Mouse (Mus musculus) MEL (cell line): Measurements from ENCODE around the gene Krt7. TPM values are rescaled to one million over a fixed set of nuclear protein-coding genes. Genes with fewer than 3 reads are reported as not detected.

Experiments
- DNase-seq: peaks from one replicate; pipeline ENCODE4 v3.0.0; 2011; ENCODE audit warnings: low read depth, low spot score
- H3K27ac ChIP-seq: 2 replicates; pipeline ENCODE4 v1.5.1; 2012; ENCODE audit warnings: low read depth, mild to moderate bottlenecking, control low read depth, low read length, moderate library complexity; ENCODE audit not compliant: control insufficient read depth
- H3K27me3 ChIP-seq, 2 experiments: fragments of 150-350 bp in 1 of 2; sonication (generic) in 1 of 2; 2 replicates each; pipeline ENCODE4 v1.6.1; 2012; ENCODE audit warnings: low read length in 2 of 2, mild to moderate bottlenecking in 2 of 2, improper control_type of control experiment in 1 of 2, moderate library complexity in 1 of 2; ENCODE audit not compliant: insufficient read depth in 2 of 2, control insufficient read depth in 1 of 2
- H3K36me3 ChIP-seq, 2 experiments: 2 replicates each; pipeline ENCODE4 v1.6.1; 2012 to 2014; ENCODE audit warnings: low read length in 2 of 2, improper control_type of control experiment in 1 of 2, inconsistent platforms in 1 of 2, mild to moderate bottlenecking in 1 of 2; ENCODE audit not compliant: insufficient read depth in 2 of 2, control insufficient read depth in 1 of 2
- H3K4me1 ChIP-seq, 2 experiments: fragments of 150-350 bp in 1 of 2; sonication (generic) in 1 of 2; 2 replicates each; pipeline ENCODE4 v1.6.1; 2012; ENCODE audit warnings: low read length in 2 of 2, improper control_type of control experiment in 1 of 2, mild to moderate bottlenecking in 1 of 2; ENCODE audit not compliant: insufficient read depth in 2 of 2, control insufficient read depth in 1 of 2
- H3K4me3 ChIP-seq, 2 experiments: fragments of 150-350 bp in 1 of 2; sonication (generic) in 1 of 2; 2 replicates each; pipeline ENCODE4 v1.5.1; 2012; ENCODE audit warnings: low read depth in 2 of 2, low read length in 2 of 2, mild to moderate bottlenecking in 2 of 2, moderate library complexity in 2 of 2, control low read depth in 1 of 2, improper control_type of control experiment in 1 of 2; ENCODE audit not compliant: control insufficient read depth in 1 of 2, insufficient read depth in 1 of 2
- H3K79me2 ChIP-seq: 2 replicates; pipeline ENCODE4 v1.6.1; 2012; ENCODE audit warnings: mild to moderate bottlenecking, low read length, moderate library complexity; ENCODE audit not compliant: control insufficient read depth, poor library complexity, insufficient read depth
- H3K9ac ChIP-seq: 2 replicates; pipeline ENCODE4 v1.6.1; 2012; ENCODE audit warnings: low read depth, mild to moderate bottlenecking, control low read depth, low read length, moderate library complexity; ENCODE audit not compliant: control insufficient read depth, poor library complexity, severe bottlenecking
- H3K9me3 ChIP-seq: fragments of 150-350 bp; sonication (generic); replicated peaks from 2 replicates; pipeline ENCODE4 v1.6.1; 2012; ENCODE audit warnings: mild to moderate bottlenecking, low read length, improper control_type of control experiment, moderate library complexity; ENCODE audit not compliant: insufficient read depth
- BHLHE40 ChIP-seq: IDR thresholded peaks from 2 replicates; pipeline ENCODE4 v1.6.1; 2012; ENCODE audit warnings: low read depth, mild to moderate bottlenecking, inconsistent platforms, low read length, improper control_type of control experiment, borderline replicate concordance
- CHD1 ChIP-seq: IDR thresholded peaks from 2 replicates; pipeline ENCODE4 v1.6.1; 2012; ENCODE audit warnings: low read depth, mild to moderate bottlenecking, inconsistent platforms, low read length, improper control_type of control experiment
- CTCF ChIP-seq, 3 experiments: IDR thresholded peaks in 2 of 3; conservative IDR thresholded peaks in 1 of 3; 2 replicates each; pipeline ENCODE4 v1.5.1; 2011 to 2012; ENCODE audit warnings: low read length in 3 of 3, low read depth in 2 of 3, mild to moderate bottlenecking in 2 of 3, improper control_type of control experiment in 1 of 3, inconsistent platforms in 1 of 3, mixed read lengths in 1 of 3, moderate library complexity in 1 of 3; ENCODE audit not compliant: control insufficient read depth in 1 of 3, insufficient read depth in 1 of 3, poor library complexity in 1 of 3, severe bottlenecking in 1 of 3
- E2F4 ChIP-seq: IDR thresholded peaks from 2 replicates; pipeline ENCODE4 v1.6.1; 2011; ENCODE audit warnings: low read depth, low read length, improper control_type of control experiment, borderline replicate concordance
- ELF1 ChIP-seq: IDR thresholded peaks from 2 replicates; pipeline ENCODE4 v1.6.1; 2014; ENCODE audit warnings: low read depth, mild to moderate bottlenecking, inconsistent platforms, low read length, improper control_type of control experiment, moderate library complexity
- EP300 ChIP-seq, 2 experiments: IDR thresholded peaks; 2 replicates each; pipeline ENCODE4 v1.6.1; 2011; ENCODE audit warnings: improper control_type of control experiment in 2 of 2, low read length in 2 of 2, low read depth in 1 of 2, mild to moderate bottlenecking in 1 of 2
- ETS1 ChIP-seq: IDR thresholded peaks from 2 replicates; pipeline ENCODE4 v1.6.1; 2012; ENCODE audit warnings: low read depth, mild to moderate bottlenecking, inconsistent platforms, low read length, improper control_type of control experiment, moderate library complexity
- GABPA ChIP-seq: IDR thresholded peaks from 2 replicates; pipeline ENCODE4 v1.6.1; 2012; ENCODE audit warnings: low read depth, mild to moderate bottlenecking, inconsistent platforms, low read length, improper control_type of control experiment, moderate library complexity
- GATA1 ChIP-seq: IDR thresholded peaks from 2 replicates; pipeline ENCODE4 v1.6.1; 2011; ENCODE audit warnings: low read depth, low read length, improper control_type of control experiment
- HCFC1 ChIP-seq: IDR thresholded peaks from 2 replicates; pipeline ENCODE4 v1.6.1; 2012; ENCODE audit warnings: low read depth, mild to moderate bottlenecking, inconsistent platforms, low read length, improper control_type of control experiment, moderate library complexity
- JUND ChIP-seq: IDR thresholded peaks from 2 replicates; pipeline ENCODE4 v1.6.1; 2011; ENCODE audit warnings: low read depth, mild to moderate bottlenecking, improper control_type of control experiment, low read length
- MAFK ChIP-seq: IDR thresholded peaks from 2 replicates; pipeline ENCODE4 v1.6.1; 2011; ENCODE audit warnings: low read depth, mild to moderate bottlenecking, low read length, improper control_type of control experiment, borderline replicate concordance
- MAZ ChIP-seq: IDR thresholded peaks from 2 replicates; pipeline ENCODE4 v1.6.1; 2012; ENCODE audit warnings: low read depth, mild to moderate bottlenecking, inconsistent platforms, low read length, improper control_type of control experiment
- MEF2A ChIP-seq: IDR thresholded peaks from 2 replicates; pipeline ENCODE4 v1.6.1; 2014; ENCODE audit warnings: low read depth, mild to moderate bottlenecking, inconsistent platforms, low read length, improper control_type of control experiment; ENCODE audit not compliant: poor library complexity, insufficient replicate concordance, severe bottlenecking; ENCODE audit errors: extremely low read depth
- MXI1 ChIP-seq: IDR thresholded peaks from 2 replicates; pipeline ENCODE4 v1.6.1; 2011; ENCODE audit warnings: mild to moderate bottlenecking, low read depth, low read length, improper control_type of control experiment
- POLR2A ChIP-seq, 2 experiments: IDR thresholded peaks; 2 replicates each; pipeline ENCODE4 v1.6.1; 2011 to 2012; ENCODE audit warnings: low read length in 2 of 2, mild to moderate bottlenecking in 2 of 2, control low read depth in 1 of 2, improper control_type of control experiment in 1 of 2, low read depth in 1 of 2, moderate library complexity in 1 of 2; ENCODE audit not compliant: control insufficient read depth in 1 of 2, insufficient read depth in 1 of 2, poor library complexity in 1 of 2
- POLR2AphosphoS2 ChIP-seq: IDR thresholded peaks from 2 replicates; pipeline ENCODE4 v1.6.1; 2011; ENCODE audit warnings: low read length, improper control_type of control experiment
- POLR2AphosphoS5 ChIP-seq: IDR thresholded peaks from 2 replicates; pipeline ENCODE4 v1.6.1; 2012; ENCODE audit warnings: low read depth, borderline replicate concordance, mild to moderate bottlenecking, inconsistent platforms, low read length, moderate library complexity, mixed read lengths
- RAD21 ChIP-seq: IDR thresholded peaks from 2 replicates; pipeline ENCODE4 v1.6.1; 2011; ENCODE audit warnings: mild to moderate bottlenecking, low read depth, low read length, improper control_type of control experiment
- TAL1 ChIP-seq: IDR thresholded peaks from 2 replicates; pipeline ENCODE4 v1.6.1; 2012; ENCODE audit warnings: mild to moderate bottlenecking, inconsistent platforms, low read length, moderate library complexity, mixed read lengths
- UBTF ChIP-seq: IDR thresholded peaks from 2 replicates; pipeline ENCODE4 v1.6.1; 2012; ENCODE audit warnings: low read depth, mild to moderate bottlenecking, inconsistent platforms, low read length, improper control_type of control experiment, moderate library complexity, borderline replicate concordance; ENCODE audit not compliant: insufficient read depth
- ZC3H11A ChIP-seq: IDR thresholded peaks from 2 replicates; pipeline ENCODE4 v1.6.1; 2012; ENCODE audit warnings: low read depth, mild to moderate bottlenecking, inconsistent platforms, low read length, improper control_type of control experiment
- ZKSCAN1 ChIP-seq: IDR thresholded peaks from 2 replicates; pipeline ENCODE4 v1.6.1; 2012; ENCODE audit warnings: low read depth, mild to moderate bottlenecking, inconsistent platforms, low read length, improper control_type of control experiment, moderate library complexity
- polyA plus RNA-seq, 2 experiments: library from polyadenylated mRNA; stranded (reverse) in 1 of 2; unstranded in 1 of 2; fragments of >175 nt in 1 of 2; fragments of >200 nt in 1 of 2; gene quantifications; 2 replicates each; pipeline versions ENCODE4 v1.2.1 to v1.2.4; 2012; ENCODE audit warnings: low replicate concordance in 2 of 2, low read depth in 1 of 2; ENCODE audit not compliant: insufficient read length in 2 of 2, insufficient read depth in 1 of 2, missing spikeins in 1 of 2
- total RNA-seq: library from RNA; depleted of rRNA; stranded (reverse); fragments of 300-350 nt; gene quantifications from 2 replicates; pipeline ENCODE4 v1.2.3, GENCODE M21; 2012

Krt7 gene
- total and polyA plus RNA-seq, 3 experiments, result 0.03 to 0.04 TPM; not detected in 1

- TF ChIP-seq POLR2AphosphoS2 (no peak), MAZ (no peak), CHD1 (no peak), POLR2AphosphoS5 (no peak), ELF1 (no peak), MXI1 (no peak), ZC3H11A (no peak), E2F4 (no peak), POLR2A (IDR thresholded peaks at IDR 0.05; ENCODE audit: control insufficient read depth in 1 of 2, insufficient read depth in 1 of 2, low read depth in 1 of 2, low read length in 2 of 2, poor library complexity in 1 of 2) (no peak), HCFC1 (no peak), UBTF (no peak), RAD21 (no peak), ETS1 (no peak), JUND (no peak), CTCF (IDR thresholded peaks at IDR 0.05 in 2 of 3, conservative IDR thresholded peaks at IDR 0.05 in 1 of 3; ENCODE audit: control insufficient read depth in 1 of 3, insufficient read depth in 1 of 3, low read depth in 2 of 3, low read length in 3 of 3, poor library complexity in 1 of 3, severe bottlenecking in 1 of 3) (no peak), MEF2A (no peak), EP300 (IDR thresholded peaks at IDR 0.05; ENCODE audit: low read depth in 1 of 2, low read length in 2 of 2) (no peak), BHLHE40 (no peak)
- Histone ChIP-seq H3K27me3 (peaks cover 0 to 6% of the 10 kb centered on the region in 2 experiments; a peak in 3 of 4 replicates), H3K79me2 (no peaks in the 10 kb centered on the region), H3K4me1 (no peaks in the 10 kb centered on the region), H3K9me3 (no peaks in the 10 kb centered on the region), H3K27ac (no peak overlapping the region), H3K9ac (no peak overlapping the region), H3K4me3 (no peak overlapping the region), H3K36me3 (no peaks in the 10 kb centered on the region)
- no peak for DNase-seq
Measured at GRCm38 (mm10) chr15:101396921-101397320, 13.9 kb upstream of the Krt7 start.

- Histone ChIP-seq H3K4me1 (no peaks in the 10 kb centered on the region), H3K27ac (no peak overlapping the region), H3K79me2 (no peaks in the 10 kb centered on the region), H3K4me3 (no peak overlapping the region), H3K9me3 (no peaks in the 10 kb centered on the region), H3K9ac (no peak overlapping the region), H3K27me3 (peaks cover 0 to 6% of the 10 kb centered on the region in 2 experiments; a peak in 3 of 4 replicates)
- no peak for DNase-seq
- TF ChIP-seq GATA1 (no peak), JUND (no peak), HCFC1 (no peak), TAL1 (no peak), GABPA (no peak), RAD21 (no peak), CTCF (IDR thresholded peaks at IDR 0.05 in 2 of 3, conservative IDR thresholded peaks at IDR 0.05 in 1 of 3; ENCODE audit: control insufficient read depth in 1 of 3, insufficient read depth in 1 of 3, low read depth in 2 of 3, low read length in 3 of 3, poor library complexity in 1 of 3, severe bottlenecking in 1 of 3) (no peak), MEF2A (no peak), MAFK (no peak), POLR2A (IDR thresholded peaks at IDR 0.05; ENCODE audit: control insufficient read depth in 1 of 2, insufficient read depth in 1 of 2, low read depth in 1 of 2, low read length in 2 of 2, poor library complexity in 1 of 2) (no peak), BHLHE40 (no peak), ELF1 (no peak), CHD1 (no peak), ZKSCAN1 (no peak)
- TF ChIP-seq, all 39 proteins: peak for 0
- no peaks in the 10 kb centered on the region for H3K36me3 ChIP-seq
Measured at GRCm38 (mm10) chr15:101397683-101398082, 13.2 kb upstream of the Krt7 start.
